Mouse (Mus musculus): ENCODE measurements around the gene Gm12800. TPM values are rescaled to one million over a fixed set of nuclear protein-coding genes. Genes with fewer than 3 reads are reported as not detected.

The Gm12800 gene
- polyA plus RNA-seq (2015; fragmentation: Nextera tagmentation; extraction: Ambion mirVana), result not detected in 2 replicates

DNA sequence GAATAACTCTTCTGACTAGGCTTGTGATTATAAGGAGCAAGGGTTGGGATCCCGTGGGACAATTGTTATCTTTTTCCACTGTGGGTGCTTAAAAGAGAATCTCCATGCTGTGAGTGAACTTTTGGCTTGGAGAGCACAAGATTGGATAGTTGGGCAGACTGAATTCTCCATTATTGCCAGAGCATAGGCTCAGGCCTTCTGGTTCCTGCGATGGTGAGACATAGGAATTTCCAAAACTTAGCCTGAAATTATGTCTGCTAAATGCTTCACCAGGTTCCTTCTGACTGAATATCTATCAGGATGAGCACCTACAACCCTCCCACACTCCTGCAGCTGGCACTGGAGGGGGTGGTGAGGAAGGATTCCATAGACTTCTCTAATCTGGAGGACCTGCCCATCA, at the start of gene Gm12800:
Gene Gm12800 (plus strand): TSS at position 301 of the 400 bp plus-strand sequence.

DNA sequence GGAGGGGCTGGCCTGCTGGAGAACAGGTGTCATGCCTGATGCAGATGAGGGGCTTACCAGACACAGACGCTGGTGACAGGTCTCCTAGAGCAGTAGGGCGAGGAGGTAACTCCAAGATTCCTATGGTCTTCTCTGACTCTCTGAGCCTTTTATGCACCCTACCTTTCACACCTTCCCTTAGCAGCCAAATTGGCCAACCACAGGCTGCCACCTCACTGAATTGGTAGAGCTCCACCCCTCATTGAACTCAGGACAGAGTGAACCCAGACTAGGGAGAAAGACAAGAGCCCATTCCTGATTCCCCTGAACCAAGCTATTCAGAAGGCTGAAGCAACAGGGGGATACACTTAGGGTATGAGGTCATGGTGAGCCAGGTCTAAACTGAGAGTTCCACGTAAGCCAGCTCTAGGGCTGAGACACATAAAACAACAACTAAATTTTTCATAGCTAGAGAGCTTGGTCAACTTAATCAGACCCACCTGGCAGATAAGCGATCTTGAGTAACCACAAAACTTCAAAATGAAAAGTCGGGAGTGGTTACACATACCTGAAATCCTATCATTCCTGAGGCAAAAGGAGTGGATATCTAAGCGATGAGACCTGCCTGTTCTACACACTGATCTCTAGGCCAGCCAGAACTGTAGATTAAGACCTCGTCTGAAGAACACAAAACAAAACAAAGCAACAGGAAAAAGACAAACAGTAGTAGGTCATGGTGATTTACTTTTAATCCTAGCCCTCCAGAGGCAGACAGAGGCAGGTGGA, 15.1 kb upstream of the Gm12800 start, which contains the start of gene C130073F10Rik:
Gene C130073F10Rik (minus strand): TSS at position 134 of the 765 bp plus-strand sequence.

DNA sequence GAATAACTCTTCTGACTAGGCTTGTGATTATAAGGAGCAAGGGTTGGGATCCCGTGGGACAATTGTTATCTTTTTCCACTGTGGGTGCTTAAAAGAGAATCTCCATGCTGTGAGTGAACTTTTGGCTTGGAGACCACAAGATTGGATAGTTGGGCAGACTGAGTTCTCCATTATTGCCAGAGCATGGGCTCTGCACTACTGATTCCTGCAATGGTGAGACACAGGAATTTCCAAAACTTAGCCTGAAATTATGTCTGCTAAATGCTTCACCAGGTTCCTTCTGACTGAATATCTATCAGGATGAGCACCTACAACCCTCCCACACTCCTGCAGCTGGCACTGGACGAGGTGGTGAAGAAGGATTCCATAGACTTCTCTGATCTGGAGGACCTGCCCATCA, 31.2 kb downstream of the Gm12800 start, which contains the start of gene Gm12794:
Gene Gm12794 (plus strand): TSS at position 301 of the 400 bp plus-strand sequence.

Other genes starting within 250 kb of the Gm12800 start
- 5.7 and 5.9 TPM in 2 replicates for gene Lepr, start 191.7 kb upstream of the Gm12800 start, polyA plus RNA-seq (2015; fragmentation: Nextera tagmentation; extraction: Ambion mirVana)
- gene B020004J07Rik, start 65.1 kb upstream of the Gm12800 start, polyA plus RNA-seq (2015; fragmentation: Nextera tagmentation; extraction: Ambion mirVana), result not detected in 2 replicates
- not detected in 2 replicates for gene C130073F10Rik, start 15.3 kb upstream of the Gm12800 start, polyA plus RNA-seq (2015; fragmentation: Nextera tagmentation; extraction: Ambion mirVana)
- gene Gm12794, start 31.3 kb downstream of the Gm12800 start, polyA plus RNA-seq (2015; fragmentation: Nextera tagmentation; extraction: Ambion mirVana), result not detected in 2 replicates
- not detected in 2 replicates for gene Gm12790, start 71.9 kb downstream of the Gm12800 start, polyA plus RNA-seq (2015; fragmentation: Nextera tagmentation; extraction: Ambion mirVana)
- not detected in 2 replicates for gene Gm12789, start 77.5 kb downstream of the Gm12800 start, polyA plus RNA-seq (2015; fragmentation: Nextera tagmentation; extraction: Ambion mirVana)
- gene Pde4b, start 178.4 kb downstream of the Gm12800 start, polyA plus RNA-seq (2015; fragmentation: Nextera tagmentation; extraction: Ambion mirVana), result 37.5 and 57.2 TPM in 2 replicates

Data from urinary bladder, postnatal 0 days (tissue).